Mouse (Mus musculus) heart, embryonic 14.5 days (tissue): ENCODE results near the gene Col11a1. TPM values are rescaled to one million over a fixed set of nuclear protein-coding genes. Genes with fewer than 3 reads are reported as not detected.

Experiments
- ATAC-seq: fragments of 200-750 bp; cut with Nextera tagmentation; 2 replicates; pipeline ENCODE4 v1.8.0; 2017; ENCODE audit warnings: low read depth, moderate TSS enrichment; ENCODE audit not compliant: insufficient number of reproducible peaks, insufficient read depth, low FRiP score
- H3K27ac ChIP-seq, 2 experiments: fragments of 200-500 bp in 1 of 2; fragments of 300-500 bp in 1 of 2; sonication (generic) in 1 of 2; replicated peaks in 1 of 2; 2 replicates each; pipeline ENCODE4 v1.5.1; 2012 to 2014; ENCODE audit warnings: low read depth in 2 of 2, low read length in 2 of 2, control low read depth in 1 of 2, mild to moderate bottlenecking in 1 of 2, mixed read lengths in 1 of 2; ENCODE audit not compliant: control insufficient read depth in 1 of 2, insufficient read depth in 1 of 2
- H3K27me3 ChIP-seq: fragments of 300-500 bp; sonication (generic); 2 replicates; pipeline ENCODE4 v1.6.1; 2014; ENCODE audit warnings: mild to moderate bottlenecking, low read length, control low read depth; ENCODE audit not compliant: control insufficient read depth, insufficient read depth
- H3K36me3 ChIP-seq: fragments of 300-500 bp; sonication (generic); 2 replicates; pipeline ENCODE4 v1.6.1; 2014; ENCODE audit warnings: mild to moderate bottlenecking, control low read depth, low read length, mixed read lengths; ENCODE audit not compliant: control insufficient read depth, insufficient read depth
- H3K4me1 ChIP-seq, 2 experiments: fragments of 200-500 bp in 1 of 2; fragments of 300-500 bp in 1 of 2; sonication (generic) in 1 of 2; 2 replicates each; pipeline ENCODE4 v1.6.1; 2012 to 2014; ENCODE audit warnings: low read length in 2 of 2, control low read depth in 1 of 2, mixed read lengths in 1 of 2; ENCODE audit not compliant: control insufficient read depth in 2 of 2, insufficient read depth in 2 of 2
- H3K4me2 ChIP-seq: fragments of 300-500 bp; sonication (generic); 2 replicates; pipeline ENCODE4 v1.6.1; 2014; ENCODE audit warnings: mild to moderate bottlenecking, low read length
- H3K4me3 ChIP-seq, 2 experiments: fragments of 200-500 bp in 1 of 2; fragments of 300-500 bp in 1 of 2; sonication (generic) in 1 of 2; 2 replicates each; pipeline ENCODE4 v1.5.1; 2012 to 2014; ENCODE audit warnings: low read length in 2 of 2, mild to moderate bottlenecking in 2 of 2, control low read depth in 1 of 2, low read depth in 1 of 2, moderate library complexity in 1 of 2; ENCODE audit not compliant: control insufficient read depth in 1 of 2, insufficient read depth in 1 of 2
- H3K9ac ChIP-seq: fragments of 300-500 bp; sonication (generic); 2 replicates; pipeline ENCODE4 v1.6.1; 2014; ENCODE audit warnings: mild to moderate bottlenecking, low read length
- H3K9me3 ChIP-seq: fragments of 300-500 bp; sonication (generic); 2 replicates; pipeline ENCODE4 v1.6.1; 2016; ENCODE audit warnings: low read length, control low read depth; ENCODE audit not compliant: control insufficient read depth
- WGBS: fragments of 180-500 bp; shearing (Covaris S2); extraction: QIAGEN DNeasy Blood & Tissue Kit; methylation state at CpG from one replicate; pipeline ENCODE4 v1.1.7; 2014; 5-methylcytosine and 5-hydroxymethylcytosine counted together
- polyA plus RNA-seq: library from polyadenylated mRNA; unstranded; fragments of >200 nt; fragmentation: Nextera tagmentation; extraction: Ambion mirVana; gene quantifications from 2 replicates; pipeline ENCODE4 v1.2.1, GENCODE M21; 2014

Gene Col11a1
- polyA plus RNA-seq, 1 experiment from 2014 or later = 4.3 TPM

DNA sequence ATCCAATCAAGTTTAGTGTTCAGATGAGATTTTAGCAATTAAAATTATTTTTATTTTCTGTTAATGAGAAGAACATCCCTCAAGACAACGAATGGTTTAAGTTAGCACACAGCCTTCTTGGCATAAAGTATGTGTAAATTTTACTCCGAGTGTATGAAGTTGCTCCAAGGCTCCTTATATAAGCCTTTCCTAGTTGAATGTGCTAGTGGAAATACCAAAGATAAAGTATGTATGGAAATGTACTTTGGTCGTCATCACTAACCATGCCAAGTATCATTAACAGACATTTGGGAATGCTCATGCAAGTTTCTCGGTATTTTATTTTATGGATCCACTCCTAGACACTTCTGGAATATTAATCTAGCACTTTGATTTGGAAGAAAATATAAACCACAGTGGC is 34.8 kb downstream of the Col11a1 start:
- peaks cover 0 to 3% of the 10 kb centered on the region in 2 experiments; a peak in 1 of 4 replicates for H3K4me1 ChIP-seq
- H3K9ac ChIP-seq = no peak overlapping the region
- H3K27me3 ChIP-seq = no peaks in the 10 kb centered on the region
- ATAC-seq = no peak
- H3K27ac ChIP-seq = no peak overlapping the region
- 44% methylated on average over 4 of the region's 4 CpGs for WGBS
- H3K9me3 ChIP-seq = no peaks in the 10 kb centered on the region
- no peak overlapping the region for H3K4me3 ChIP-seq
- peak overlapping the region; percentile 47; the same call in 1 of the 2 replicates for H3K4me2 ChIP-seq
- no peaks in the 10 kb centered on the region for H3K36me3 ChIP-seq

DNA sequence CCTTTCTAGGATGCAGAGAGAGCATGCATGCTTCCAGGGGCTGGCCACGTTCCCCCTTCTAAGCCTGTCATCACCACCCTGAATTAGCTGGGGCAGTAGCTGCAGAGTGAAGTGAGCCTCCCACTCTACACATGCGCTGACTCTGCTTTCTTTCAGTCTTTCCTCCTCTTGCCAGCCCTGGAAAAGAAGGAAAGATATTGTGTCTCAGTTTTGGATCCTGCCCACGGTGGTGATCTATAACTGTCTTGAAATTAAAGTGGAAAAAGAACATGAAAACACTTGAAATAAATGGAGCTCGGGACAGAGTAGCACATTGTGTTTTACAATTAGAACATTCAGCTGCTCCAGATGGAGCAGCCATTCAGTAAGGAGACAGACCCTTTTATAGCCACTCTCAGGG is 35.2 kb downstream of the Col11a1 start:
- 0 out of 4 replicates have a peak overlapping the region, but pooled peaks of 1 of the 2 experiments have one; percentile 1 for H3K27ac ChIP-seq

DNA sequence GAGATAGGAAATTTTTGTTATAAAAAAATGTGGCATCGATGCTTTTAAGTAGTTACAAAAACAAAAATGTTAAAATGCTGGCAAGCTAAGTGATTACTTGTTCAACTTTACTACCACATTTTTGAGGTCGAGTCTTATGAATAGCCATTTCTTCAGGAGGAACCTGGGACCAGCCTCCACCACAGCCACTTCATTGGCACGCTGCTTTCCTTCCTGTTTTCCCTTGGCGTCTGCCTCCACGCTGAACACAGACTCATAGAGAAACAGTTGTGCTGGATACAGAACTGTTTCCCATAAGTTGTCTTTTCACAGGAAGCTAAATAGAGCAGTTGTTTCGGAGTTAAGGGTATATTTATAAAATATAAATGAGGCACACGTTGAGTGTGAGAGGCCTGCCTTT is 69.0 kb downstream of the Col11a1 start:
- WGBS = 73% methylated on average over 7 of the region's 7 CpGs
- no peak for ATAC-seq
- H3K9me3 ChIP-seq = no peaks in the 10 kb centered on the region
- no peak overlapping the region for H3K4me3 ChIP-seq
- H3K36me3 ChIP-seq = no peaks in the 10 kb centered on the region
- no peaks in the 10 kb centered on the region for H3K27me3 ChIP-seq
- no peaks in the 10 kb centered on the region for H3K4me1 ChIP-seq
- no peak overlapping the region for H3K9ac ChIP-seq
- H3K27ac ChIP-seq = no peak overlapping the region
- no peak overlapping the region for H3K4me2 ChIP-seq

More for the DNA sequence above, 35.2 kb downstream of the Col11a1 start:
- H3K9ac ChIP-seq = no peak overlapping the region
- H3K4me2 ChIP-seq = peak overlapping the region; percentile 47
- peak overlapping the region in 1 of 2 experiments; percentile 10; a peak in 1 of 4 replicates for H3K4me3 ChIP-seq
- peaks cover 0 to 3% of the 10 kb centered on the region in 2 experiments; a peak in 1 of 4 replicates for H3K4me1 ChIP-seq
- H3K27me3 ChIP-seq = no peaks in the 10 kb centered on the region
- 19% methylated on average over 4 of the region's 4 CpGs for WGBS
- ATAC-seq = peak; percentile 86
- H3K9me3 ChIP-seq = no peaks in the 10 kb centered on the region
- no peaks in the 10 kb centered on the region for H3K36me3 ChIP-seq

DNA sequence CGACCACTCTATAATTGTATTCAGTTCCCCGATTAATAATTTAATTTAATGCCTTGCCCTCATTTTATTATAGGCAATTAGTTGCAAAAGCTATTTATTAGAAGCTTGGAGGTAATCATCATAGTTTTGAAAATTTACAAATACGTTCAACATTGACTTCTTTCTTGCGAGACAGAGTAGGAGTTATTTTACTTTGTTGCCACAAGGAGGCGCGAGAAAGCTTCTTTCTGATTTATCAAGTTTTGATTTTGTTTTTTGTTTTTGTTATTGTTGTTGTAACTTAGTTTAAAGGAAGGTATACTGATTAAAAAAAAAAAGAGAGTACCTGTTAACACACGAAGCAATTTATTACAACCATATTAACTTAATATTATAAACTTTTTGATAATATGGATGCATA is 76.8 kb downstream of the Col11a1 start:
- Histone ChIP-seq H3K4me1 (no peaks in the 10 kb centered on the region), H3K27me3 (no peaks in the 10 kb centered on the region), H3K9me3 (no peaks in the 10 kb centered on the region), H3K4me2 (no peak overlapping the region), H3K9ac (no peak overlapping the region), H3K27ac (no peak overlapping the region), H3K4me3 (no peak overlapping the region), H3K36me3 (no peaks in the 10 kb centered on the region)
- 20% methylated on average over 7 of the region's 7 CpGs for WGBS
- no peak for ATAC-seq

DNA sequence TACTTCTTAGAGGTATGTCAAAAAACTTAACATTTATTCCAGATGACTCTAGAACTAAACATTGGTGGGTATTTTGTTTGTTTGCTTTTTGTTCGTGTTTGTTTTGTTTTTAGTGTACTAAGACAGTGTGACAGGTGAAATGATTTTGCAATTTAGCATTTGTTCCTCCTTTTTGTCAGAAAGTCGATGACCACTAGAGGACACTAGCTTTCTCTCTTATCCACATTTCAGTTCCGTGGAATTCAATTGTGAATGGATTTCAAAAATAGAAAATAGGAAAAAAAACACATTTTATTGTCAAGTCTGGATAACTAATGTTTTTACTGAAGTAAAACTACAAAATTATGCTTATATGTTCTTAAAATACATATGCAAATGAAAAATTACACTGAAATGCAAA is 116.8 kb downstream of the Col11a1 start:
- whole genome bisulfite sequencing = 12% methylated on average over 3 of the region's 3 CpGs
- H3K9ac ChIP-seq = no peak overlapping the region
- ATAC-seq = no peak

DNA sequence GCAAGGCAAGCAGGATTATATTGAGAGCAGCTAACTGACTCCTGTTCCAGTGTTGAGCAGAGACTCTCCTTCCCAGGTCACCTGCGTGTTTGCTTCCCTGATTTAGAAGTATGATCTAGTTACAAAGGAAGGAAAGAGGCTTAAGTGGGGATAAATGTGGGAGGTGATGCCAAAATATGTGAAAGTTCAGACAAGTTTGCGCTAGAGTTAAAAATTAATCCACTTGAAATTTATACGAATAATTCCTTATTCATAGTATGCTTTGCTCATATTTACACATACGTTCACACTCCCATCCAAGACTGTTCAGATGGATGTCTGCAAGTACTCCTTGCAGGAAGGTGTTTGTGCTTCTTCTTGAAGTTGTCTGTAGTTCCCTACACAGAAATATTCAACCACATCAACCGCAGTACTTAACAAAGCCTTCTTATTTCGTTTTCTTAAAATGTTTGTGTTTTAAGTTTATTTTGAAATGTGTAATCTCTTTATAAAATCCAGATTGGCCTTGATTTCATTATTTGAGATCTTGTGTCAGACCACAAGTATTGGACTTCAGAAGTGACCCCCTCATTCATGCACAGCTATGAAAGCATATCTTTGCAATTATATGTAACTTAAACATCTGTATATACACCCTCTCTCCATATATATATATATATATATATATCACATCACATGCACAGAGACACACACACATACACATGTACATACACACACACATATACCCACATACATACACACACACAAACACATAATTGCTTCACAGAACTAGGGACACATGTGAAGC is 167.8 kb downstream of the Col11a1 start:
- Histone ChIP-seq H3K27me3 (no peaks in the 10 kb centered on the region), H3K4me1 (no peaks in the 10 kb centered on the region), H3K27ac (no peak overlapping the region), H3K9ac (no peak overlapping the region), H3K36me3 (no peaks in the 10 kb centered on the region), H3K9me3 (no peaks in the 10 kb centered on the region), H3K4me2 (no peak overlapping the region), H3K4me3 (no peak overlapping the region)
- 78% methylated on average over 6 of the region's 6 CpGs for WGBS
- ATAC-seq = no peak

More for the DNA sequence above, 116.8 kb downstream of the Col11a1 start:
- no peak overlapping the region for H3K27ac ChIP-seq
- H3K9me3 ChIP-seq = no peaks in the 10 kb centered on the region
- H3K36me3 ChIP-seq = no peaks in the 10 kb centered on the region
- no peak overlapping the region for H3K4me2 ChIP-seq
- no peaks in the 10 kb centered on the region for H3K27me3 ChIP-seq
- H3K4me3 ChIP-seq = no peak overlapping the region
- H3K4me1 ChIP-seq = no peaks in the 10 kb centered on the region

DNA sequence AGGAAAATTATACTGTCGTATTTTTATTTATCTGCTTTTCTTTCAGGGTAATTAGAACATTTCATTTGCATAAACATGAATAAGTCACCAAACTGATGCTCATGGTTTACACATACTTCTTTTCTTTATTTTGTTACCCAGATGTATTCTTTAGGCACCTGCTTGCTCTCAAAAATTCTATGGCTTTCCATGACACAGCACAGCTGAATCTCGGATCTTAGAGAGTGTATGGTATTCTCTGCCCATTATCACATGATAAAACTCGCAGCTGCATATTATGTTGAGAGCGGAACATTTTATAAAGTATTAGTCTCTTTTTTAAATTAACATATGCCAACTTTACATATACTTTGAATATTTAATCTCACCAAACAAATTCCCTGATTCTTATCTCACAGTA is 181.9 kb downstream of the Col11a1 start:
- H3K4me1 ChIP-seq = no peaks in the 10 kb centered on the region
- no peaks in the 10 kb centered on the region for H3K9me3 ChIP-seq
- no peak overlapping the region for H3K4me3 ChIP-seq
- H3K27me3 ChIP-seq = no peaks in the 10 kb centered on the region
- no peak for ATAC-seq
- no peak overlapping the region for H3K9ac ChIP-seq
- H3K4me2 ChIP-seq = no peak overlapping the region
- H3K27ac ChIP-seq = no peak overlapping the region
- WGBS = 80% methylated on average over 4 of the region's 4 CpGs
- H3K36me3 ChIP-seq = no peaks in the 10 kb centered on the region

DNA sequence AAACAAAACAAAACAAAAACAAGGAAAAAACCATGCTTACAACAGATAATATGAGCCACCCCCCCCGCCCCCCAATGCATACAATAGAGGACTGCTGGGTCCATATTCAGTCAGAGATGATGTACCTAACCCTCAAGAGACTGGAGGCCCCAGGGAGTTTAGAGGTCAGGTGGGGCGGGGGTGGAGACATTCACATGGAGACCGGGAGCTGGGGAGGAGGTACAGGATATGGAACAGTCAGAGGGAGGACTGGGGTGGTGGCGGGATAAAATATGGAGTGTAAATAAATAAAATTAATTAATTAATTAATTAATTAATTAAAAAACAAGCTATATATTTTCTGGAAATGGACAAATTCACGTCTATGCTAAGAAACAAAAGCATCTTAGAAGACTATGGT is 185.8 kb downstream of the Col11a1 start:
- Histone ChIP-seq H3K9me3 (no peaks in the 10 kb centered on the region), H3K4me3 (no peak overlapping the region), H3K4me1 (no peaks in the 10 kb centered on the region), H3K9ac (no peak overlapping the region), H3K36me3 (no peaks in the 10 kb centered on the region), H3K4me2 (no peak overlapping the region), H3K27me3 (no peaks in the 10 kb centered on the region), H3K27ac (no peak overlapping the region)
- WGBS = 68% methylated on average over 5 of the region's 5 CpGs
- ATAC-seq = no peak
